Mouse (Mus musculus): Measurements from ENCODE around the gene Gpr3. TPM values are rescaled to one million over a fixed set of nuclear protein-coding genes. Genes with fewer than 3 reads are reported as not detected.

Gene Gpr3
- polyA plus RNA-seq, 1 experiment from 2014 or later, result 0.51 TPM

- Histone ChIP-seq H3K4me1 (peaks cover 15% of the 10 kb centered on the region), H3K9me3 (replicated peaks) (no peaks in the 10 kb centered on the region), H3K4me3 (no peak overlapping the region), H3K27ac (no peak overlapping the region), H3K36me3 (peaks cover 18% of the 10 kb centered on the region), H3K27me3 (ENCODE audit: low read depth, poor library complexity, severe bottlenecking) (no peaks in the 10 kb centered on the region)
- no peak for DNase-seq (ENCODE audit: low spot score)
Observed at GRCm38 (mm10) chr4:133170616-133171015, 41.7 kb downstream of the Gpr3 start.

GRCm38 (mm10) chr4:133170056-133170524 lies 42.2 kb downstream of the Gpr3 start:
- Histone ChIP-seq H3K4me3 (no peak overlapping the region), H3K36me3 (peaks cover 21% of the 10 kb centered on the region), H3K27ac (no peak overlapping the region), H3K4me1 (peaks cover 11% of the 10 kb centered on the region; the same call in 1 of the 2 replicates), H3K27me3 (ENCODE audit: low read depth, poor library complexity, severe bottlenecking) (no peaks in the 10 kb centered on the region), H3K9me3 (replicated peaks) (no peaks in the 10 kb centered on the region)
- no peak for DNase-seq (ENCODE audit: low spot score)
- 86% methylated on average over 3 of the region's 3 CpGs for WGBS

GRCm38 (mm10) chr4:133169237-133170055 lies 42.9 kb downstream of the Gpr3 start:
- H3K27ac ChIP-seq, result no peak overlapping the region

DNA sequence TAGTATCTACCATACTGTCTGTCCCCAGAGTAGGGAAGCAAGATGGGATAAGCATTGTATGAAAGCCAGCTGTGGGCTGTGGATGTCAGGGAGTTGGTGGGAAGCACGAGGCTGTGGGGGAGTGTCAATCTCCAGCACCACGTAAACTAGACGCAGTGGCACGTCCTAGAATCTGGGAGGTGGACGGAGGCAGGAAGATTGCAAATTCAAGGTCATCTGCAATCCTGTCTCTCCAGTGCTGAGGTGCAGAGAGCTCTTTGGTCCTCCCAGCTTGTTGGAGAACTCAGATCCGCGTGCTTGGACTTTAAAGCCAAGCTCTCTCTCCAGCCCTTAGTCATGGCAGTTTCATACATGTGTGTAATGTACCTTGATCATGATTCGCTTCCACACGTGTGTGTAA lies 45.6 kb downstream of the Gpr3 start:
- Histone ChIP-seq H3K27ac (no peak overlapping the region), H3K36me3 (peaks cover 34% of the 10 kb centered on the region), H3K27me3 (ENCODE audit: low read depth, poor library complexity, severe bottlenecking) (no peaks in the 10 kb centered on the region), H3K4me3 (no peak overlapping the region), H3K4me1 (0 out of 2 replicates have a peak, but pooled peaks cover 3% of the 10 kb centered on the region), H3K9me3 (replicated peaks) (no peaks in the 10 kb centered on the region)
- WGBS, result 93% methylated on average over 9 of the region's 9 CpGs
- no peak for DNase-seq (ENCODE audit: low spot score)

More at GRCm38 (mm10) chr4:133169237-133170055, 42.9 kb downstream of the Gpr3 start:
- Histone ChIP-seq H3K27me3 (ENCODE audit: low read depth, poor library complexity, severe bottlenecking) (no peaks in the 10 kb centered on the region), H3K36me3 (peaks cover 28% of the 10 kb centered on the region), H3K4me1 (peaks cover 9% of the 10 kb centered on the region; the same call in 1 of the 2 replicates), H3K9me3 (replicated peaks) (no peaks in the 10 kb centered on the region), H3K4me3 (no peak overlapping the region)
- 89% methylated on average over 10 of the region's 10 CpGs for WGBS
- no peak for DNase-seq (ENCODE audit: low spot score)

DNA sequence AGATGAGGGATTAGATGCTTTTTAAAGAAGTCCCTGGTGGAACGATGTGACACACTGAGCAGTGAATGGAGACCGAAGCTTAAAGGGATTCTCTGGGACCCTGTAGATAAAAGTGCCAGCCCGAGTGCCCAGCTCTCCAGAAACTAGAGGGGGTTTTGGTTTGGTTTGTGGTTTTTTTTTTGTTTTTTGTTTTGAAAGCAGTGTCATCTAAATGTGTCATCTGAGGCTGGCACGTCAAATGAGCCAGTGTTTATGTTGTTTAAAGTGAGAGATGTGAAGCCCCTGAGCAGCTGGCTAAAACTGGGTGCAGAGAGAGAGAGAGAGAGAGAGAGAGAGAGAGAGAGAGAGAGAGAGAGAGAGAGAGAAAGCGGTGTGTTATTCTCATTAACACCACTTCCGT lies 50.1 kb downstream of the Gpr3 start:
- 84% methylated on average over 6 of the region's 6 CpGs for WGBS
- no peak overlapping the region for H3K4me3 ChIP-seq
- DNase-seq (ENCODE audit: low spot score), result no peak
- peaks cover 37% of the 10 kb centered on the region for H3K36me3 ChIP-seq
- no peaks in the 10 kb centered on the region for H3K9me3 ChIP-seq (replicated peaks)
- H3K4me1 ChIP-seq, result peaks cover 3% of the 10 kb centered on the region; the same call in 1 of the 2 replicates
- H3K27ac ChIP-seq, result no peak overlapping the region
- H3K27me3 ChIP-seq (ENCODE audit: low read depth, poor library complexity, severe bottlenecking), result no peaks in the 10 kb centered on the region

DNA sequence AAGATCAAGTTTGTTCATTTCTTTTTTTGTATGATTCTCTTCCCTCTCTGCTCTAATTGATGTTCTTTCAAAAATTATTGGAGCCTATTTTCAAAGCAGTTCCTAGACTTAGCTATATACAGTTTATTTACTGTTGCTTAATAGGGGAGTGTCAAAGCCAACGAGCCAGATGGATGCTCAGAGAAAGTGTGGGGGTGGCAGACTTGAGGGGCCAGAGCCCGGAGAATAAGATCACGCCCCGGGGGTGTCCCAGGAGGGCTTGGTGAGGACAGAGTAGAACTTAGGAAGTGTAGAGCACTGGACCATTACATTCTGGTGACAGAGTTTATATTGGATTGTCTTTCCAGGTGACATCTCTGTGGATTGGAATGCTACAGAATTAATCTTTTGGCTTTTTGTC lies 51.5 kb downstream of the Gpr3 start:
- Histone ChIP-seq H3K36me3 (peaks cover 29% of the 10 kb centered on the region), H3K9me3 (replicated peaks) (no peaks in the 10 kb centered on the region), H3K27ac (no peak overlapping the region), H3K4me1 (no peaks in the 10 kb centered on the region; the same call in 1 of the 2 replicates), H3K4me3 (no peak overlapping the region), H3K27me3 (ENCODE audit: low read depth, poor library complexity, severe bottlenecking) (no peaks in the 10 kb centered on the region)
- WGBS, result 85% methylated on average over 4 of the region's 4 CpGs
- DNase-seq (ENCODE audit: low spot score), result no peak

- 95% methylated on average over 8 of the region's 8 CpGs for WGBS
- H3K4me3 ChIP-seq, result no peak overlapping the region
Observed at GRCm38 (mm10) chr4:133160211-133160610, 52.1 kb downstream of the Gpr3 start.

DNA sequence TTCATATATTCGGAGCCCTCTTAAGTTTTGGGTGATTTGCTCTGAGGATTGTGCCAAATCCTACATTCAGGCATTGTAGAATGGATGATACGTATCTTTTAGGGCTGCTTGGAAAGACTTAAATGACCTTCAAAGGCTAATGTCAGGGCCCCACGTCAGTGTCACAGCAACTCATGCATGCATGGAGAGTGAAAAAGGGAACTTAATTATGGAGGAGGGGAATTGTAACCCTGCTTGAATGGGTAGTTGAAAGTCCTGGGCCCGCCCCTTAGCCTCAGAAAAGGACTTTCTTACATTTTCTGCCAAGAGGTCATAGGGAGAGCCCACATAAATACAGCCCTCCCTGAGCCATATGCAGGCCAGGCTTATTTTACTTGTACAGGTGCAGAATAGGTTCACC lies 52.7 kb downstream of the Gpr3 start:
- WGBS, result 83% methylated on average over 4 of the region's 4 CpGs
- Histone ChIP-seq H3K4me1 (no peaks in the 10 kb centered on the region; the same call in 1 of the 2 replicates), H3K27me3 (ENCODE audit: low read depth, poor library complexity, severe bottlenecking) (no peaks in the 10 kb centered on the region), H3K27ac (no peak overlapping the region), H3K9me3 (replicated peaks) (no peaks in the 10 kb centered on the region), H3K4me3 (no peak overlapping the region), H3K36me3 (peaks cover 23% of the 10 kb centered on the region)
- no peak for DNase-seq (ENCODE audit: low spot score)

More at GRCm38 (mm10) chr4:133160211-133160610, 52.1 kb downstream of the Gpr3 start:
- peaks cover 28% of the 10 kb centered on the region for H3K36me3 ChIP-seq
- H3K9me3 ChIP-seq (replicated peaks), result no peaks in the 10 kb centered on the region
- no peaks in the 10 kb centered on the region for H3K27me3 ChIP-seq (ENCODE audit: low read depth, poor library complexity, severe bottlenecking)
- no peaks in the 10 kb centered on the region; the same call in 1 of the 2 replicates for H3K4me1 ChIP-seq
- H3K27ac ChIP-seq, result no peak overlapping the region
- DNase-seq (ENCODE audit: low spot score), result no peak

Small RNA genes within 50 kb of the gene (microRNA-seq; reads per million reads assigned to microRNA genes)
- 1.5 reads per million for gene Mir7017

Other genes starting within 250 kb of the Gpr3 start
- gene Fgr, start 238.4 kb downstream of the Gpr3 start, polyA plus RNA-seq (2016; fragmentation: Nextera tagmentation; extraction: Ambion mirVana), result 0.19 and 0.33 TPM in 2 replicates
- gene Ahdc1, start 201.3 kb downstream of the Gpr3 start, polyA plus RNA-seq (2016; fragmentation: Nextera tagmentation; extraction: Ambion mirVana), result 13.0 and 13.8 TPM in 2 replicates
- 62.9 and 73.7 TPM in 2 replicates for gene Wasf2, start 82.0 kb downstream of the Gpr3 start, polyA plus RNA-seq (2016; fragmentation: Nextera tagmentation; extraction: Ambion mirVana)
- gene Cd164l2, start 405 bp downstream of the Gpr3 start, polyA plus RNA-seq (2016; fragmentation: Nextera tagmentation; extraction: Ambion mirVana), result 3.1 and 4.1 TPM in 2 replicates
- gene Map3k6, start 28.3 kb upstream of the Gpr3 start, polyA plus RNA-seq (2016; fragmentation: Nextera tagmentation; extraction: Ambion mirVana), result 0.84 and 1.7 TPM in 2 replicates
- 2.0 and 2.5 TPM in 2 replicates for gene Sytl1, start 50.6 kb upstream of the Gpr3 start, polyA plus RNA-seq (2016; fragmentation: Nextera tagmentation; extraction: Ambion mirVana)
- 93.7 and 98.5 TPM in 2 replicates for gene Tmem222, start 65.3 kb upstream of the Gpr3 start, polyA plus RNA-seq (2016; fragmentation: Nextera tagmentation; extraction: Ambion mirVana)
- 14.3 and 15.5 TPM in 2 replicates for gene Wdtc1, start 140.9 kb upstream of the Gpr3 start, polyA plus RNA-seq (2016; fragmentation: Nextera tagmentation; extraction: Ambion mirVana)
- 8.7 and 9.0 TPM in 2 replicates for gene Slc9a1, start 157.2 kb upstream of the Gpr3 start, polyA plus RNA-seq (2016; fragmentation: Nextera tagmentation; extraction: Ambion mirVana)

Data from limb, embryonic 10.5 days (tissue).